Mouse (Mus musculus) CH12.LX (cell line): ENCODE data around the gene Ror1.

ENCODE experiments used
- CHD1 ChIP-seq: IDR thresholded peaks from 2 replicates; pipeline ENCODE4 v1.6.1; 2012; ENCODE audit warnings: low read depth, low read length, improper control_type of control experiment, inconsistent platforms
- CTCF ChIP-seq, 2 experiments: IDR thresholded peaks in 1 of 2; conservative IDR thresholded peaks in 1 of 2; 2 replicates each; pipeline ENCODE4 v1.5.1; 2011 to 2012; ENCODE audit warnings: low read depth in 2 of 2, low read length in 2 of 2, improper control_type of control experiment in 1 of 2, inconsistent platforms in 1 of 2, mild to moderate bottlenecking in 1 of 2, moderate library complexity in 1 of 2
- EP300 ChIP-seq: IDR thresholded peaks from 2 replicates; pipeline ENCODE4 v1.6.1; 2011; ENCODE audit warnings: low read length, improper control_type of control experiment
- HCFC1 ChIP-seq: IDR thresholded peaks from 2 replicates; pipeline ENCODE4 v1.6.1; 2012; ENCODE audit warnings: low read depth, mild to moderate bottlenecking, inconsistent platforms, low read length, improper control_type of control experiment
- KAT2A ChIP-seq: IDR thresholded peaks from 2 replicates; pipeline ENCODE4 v1.6.1; 2012; ENCODE audit warnings: low read length, improper control_type of control experiment, inconsistent platforms; ENCODE audit not compliant: insufficient replicate concordance
- MAX ChIP-seq: IDR thresholded peaks from 2 replicates; pipeline ENCODE4 v1.6.1; 2011; ENCODE audit warnings: low read length, improper control_type of control experiment
- MEF2A ChIP-seq: IDR thresholded peaks from 2 replicates; pipeline ENCODE4 v1.6.1; 2014; ENCODE audit warnings: low read depth, mild to moderate bottlenecking, inconsistent platforms, low read length, improper control_type of control experiment, borderline replicate concordance
- MXI1 ChIP-seq: IDR thresholded peaks from 2 replicates; pipeline ENCODE4 v1.6.1; 2011; ENCODE audit warnings: mild to moderate bottlenecking, low read depth, low read length, improper control_type of control experiment
- POLR2A ChIP-seq: IDR thresholded peaks from 2 replicates; pipeline ENCODE4 v1.6.1; 2011; ENCODE audit warnings: low read depth, mild to moderate bottlenecking, improper control_type of control experiment, low read length
- RCOR1 ChIP-seq: conservative IDR thresholded peaks from 2 replicates; pipeline ENCODE4 v1.6.1; 2012; ENCODE audit warnings: low read depth, mild to moderate bottlenecking, inconsistent platforms, low read length, improper control_type of control experiment
- TBP ChIP-seq: conservative IDR thresholded peaks from 2 replicates; pipeline ENCODE4 v1.6.1; 2011; ENCODE audit warnings: low read depth, low read length, improper control_type of control experiment
- ZKSCAN1 ChIP-seq: IDR thresholded peaks from 2 replicates; pipeline ENCODE4 v1.6.1; 2012; ENCODE audit warnings: low read depth, inconsistent platforms, low read length, improper control_type of control experiment, borderline replicate concordance

DNA sequence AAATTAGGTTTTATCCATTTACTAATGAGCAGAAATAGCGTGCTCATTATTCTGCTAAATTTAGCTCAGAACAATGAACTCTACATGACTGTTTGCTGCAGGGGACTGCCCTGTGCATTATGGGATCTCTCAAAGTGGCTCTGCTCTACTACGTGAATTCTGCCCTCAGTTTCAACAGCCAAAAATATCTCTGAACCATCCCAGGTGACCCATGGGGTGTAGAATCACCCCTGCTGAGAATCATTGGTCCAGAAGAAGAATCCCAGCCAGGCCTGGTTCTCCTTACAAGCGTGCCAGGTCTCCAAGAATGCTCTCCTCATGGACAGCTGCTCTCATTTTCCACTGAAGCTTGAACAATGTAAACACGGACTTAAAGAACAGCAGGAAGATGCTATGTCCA, 282.4 kb downstream of the Ror1 start:
- no peak for TF ChIP-seq MEF2A
- no peak for TF ChIP-seq TBP
- no peak for TF ChIP-seq CTCF (conservative IDR thresholded peaks at IDR 0.05 in 1 of 2, IDR thresholded peaks at IDR 0.05 in 1 of 2; ENCODE audit: low read depth in 2 of 2, low read length in 2 of 2)
- no peak for TF ChIP-seq KAT2A
- no peak for TF ChIP-seq EP300
- no peak for TF ChIP-seq POLR2A
- no peak for TF ChIP-seq RCOR1
- TF ChIP-seq CHD1: no peak
- TF ChIP-seq ZKSCAN1: no peak
- no peak for TF ChIP-seq HCFC1
- TF ChIP-seq MXI1: no peak
- no peak for TF ChIP-seq MAX
